Comparison of ENCODE assay signal across 12 mouse cellular contexts in the genomic region with DNA sequence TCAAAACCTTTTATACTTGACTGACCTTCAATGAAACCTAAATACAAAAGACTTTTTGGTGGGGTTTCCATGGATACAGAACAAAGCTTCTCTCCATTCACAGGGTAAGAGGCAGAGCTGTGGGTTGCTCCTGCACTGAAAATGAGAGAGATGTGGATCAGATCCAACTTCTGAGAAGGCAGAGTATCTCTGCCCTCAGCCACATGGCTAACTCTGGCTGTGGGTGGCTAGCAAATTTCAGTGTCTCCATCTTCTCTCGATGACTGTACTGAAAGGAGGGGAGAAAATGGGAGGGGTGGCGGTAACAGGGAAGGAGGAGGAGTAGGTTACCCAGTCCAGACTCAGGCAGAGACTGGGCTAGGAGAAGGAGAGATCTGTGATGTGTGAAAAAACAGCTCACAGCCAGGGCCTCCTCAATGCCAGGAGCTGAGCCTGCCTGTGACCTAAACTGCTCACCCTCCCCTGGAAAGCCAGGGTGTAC.
A peak's percentile ranks its signal among the peaks of the same experiment; 100 is the strongest.
DNase-seq lines count a peak whose midpoint lies in the region; ATAC-seq lines count a peak whose summit lies in the region.
"Had no signal": no experiment of that assay in that cellular context is flagged by ENCODE, and none has a peak within 500 bp of the region (broad histone marks: within the 10 kb centered on the region; RNA-seq: fewer than 3 reads in every experiment).

No protein-coding gene starts in this region.

- H3K4me3 ChIP-seq in hindbrain, embryonic 12.5 days, result no peak overlapping the region
- no peak overlapping the region for H3K4me3 ChIP-seq in midbrain, embryonic 12.5 days

- H3K9ac ChIP-seq in hindbrain, embryonic 12.5 days, result no peak overlapping the region
- no peak overlapping the region for H3K9ac ChIP-seq in midbrain, embryonic 12.5 days (replicated peaks)

- no peak overlapping the region for H3K27ac ChIP-seq in hindbrain, embryonic 12.5 days
- H3K27ac ChIP-seq in midbrain, embryonic 12.5 days (replicated peaks), result peak overlapping the region; percentile 58

- WGBS in hindbrain, embryonic 12.5 days, result 22% methylated on average over 2 of the region's 2 CpGs
- WGBS in midbrain, embryonic 12.5 days, result 24% methylated on average over 2 of the region's 2 CpGs

- no peaks in the 10 kb centered on the region for H3K36me3 ChIP-seq in hindbrain, embryonic 12.5 days
- no peaks in the 10 kb centered on the region for H3K36me3 ChIP-seq in midbrain, embryonic 12.5 days

- no peaks in the 10 kb centered on the region for H3K27me3 ChIP-seq in hindbrain, embryonic 12.5 days
- peaks cover 11% of the 10 kb centered on the region; the same call in 1 of the 2 replicates for H3K27me3 ChIP-seq in midbrain, embryonic 12.5 days

- peak; percentile 93 for ATAC-seq in hindbrain, embryonic 12.5 days (ENCODE audit: low FRiP score)
- peak; percentile 83 for ATAC-seq in midbrain, embryonic 12.5 days (ENCODE audit: low FRiP score, low read depth)
- ATAC-seq: intestine, embryonic 16.5 days had no signal

- H3K4me1 ChIP-seq in hindbrain, embryonic 12.5 days, result peaks cover 11% of the 10 kb centered on the region
- H3K4me1 ChIP-seq in midbrain, embryonic 12.5 days, result peaks cover 15% of the 10 kb centered on the region

- H3K4me2 ChIP-seq in hindbrain, embryonic 12.5 days (replicated peaks), result no peak overlapping the region
- 0 out of 2 replicates have a peak overlapping the region, but pooled peaks have one; percentile 1 for H3K4me2 ChIP-seq in midbrain, embryonic 12.5 days (replicated peaks)

- peak; percentile 31 to 37 for DNase-seq in right cerebral cortex, adult 2 months (ENCODE audit: low spot score in 2 of 2)
- no peak for DNase-seq in right cerebral cortex, postnatal 4 days
- peak; percentile 61 for DNase-seq in telencephalon, adult 2 months (ENCODE audit: low read depth, low spot score)
- no peak for DNase-seq in adrenal gland, adult 18-20 months (ENCODE audit: low spot score in 2 of 2)
- DNase-seq in cerebellum, postnatal 25 days, result no peak
- no peak for DNase-seq in cerebellum, postnatal 36 days
- DNase-seq: cerebellum, adult 9-11 months; gastrocnemius, postnatal 14 days; thymus, postnatal 14 days had no signal

- H3K9me3 ChIP-seq in hindbrain, embryonic 12.5 days (replicated peaks), result 0 out of 2 replicates have a peak, but pooled peaks cover 6% of the 10 kb centered on the region
- H3K9me3 ChIP-seq in midbrain, embryonic 12.5 days, result peaks cover 5% of the 10 kb centered on the region; the same call in 1 of the 2 replicates

Comparison
In these comparisons a context has a peak if more than half of its experiments do, and no peak if none do; other contexts are left out.
1. DNase-seq: peak in right cerebral cortex, adult 2 months (2 of 2) and telencephalon, adult 2 months (single experiment); none in right cerebral cortex, postnatal 4 days (single experiment), adrenal gland, adult 18-20 months (0 of 2), cerebellum, postnatal 25 days (0 of 2) and cerebellum, postnatal 36 days (0 of 2).